Mouse (Mus musculus) olfactory bulb, adult 2 months (tissue): ENCODE results near the gene Rnf115.

Experiments used
- CTCF ChIP-seq: fragments of 200-500 bp; IDR thresholded peaks from 2 replicates; pipeline ENCODE4 v1.5.1; 2012; ENCODE audit warnings: low read depth, mild to moderate bottlenecking, low read length, moderate library complexity; ENCODE audit not compliant: insufficient read depth
- POLR2A ChIP-seq: fragments of 200-500 bp; IDR thresholded peaks from 2 replicates; pipeline ENCODE4 v1.6.1; 2012; ENCODE audit warnings: mild to moderate bottlenecking, low read depth, low read length, moderate library complexity; ENCODE audit not compliant: insufficient read depth

DNA sequence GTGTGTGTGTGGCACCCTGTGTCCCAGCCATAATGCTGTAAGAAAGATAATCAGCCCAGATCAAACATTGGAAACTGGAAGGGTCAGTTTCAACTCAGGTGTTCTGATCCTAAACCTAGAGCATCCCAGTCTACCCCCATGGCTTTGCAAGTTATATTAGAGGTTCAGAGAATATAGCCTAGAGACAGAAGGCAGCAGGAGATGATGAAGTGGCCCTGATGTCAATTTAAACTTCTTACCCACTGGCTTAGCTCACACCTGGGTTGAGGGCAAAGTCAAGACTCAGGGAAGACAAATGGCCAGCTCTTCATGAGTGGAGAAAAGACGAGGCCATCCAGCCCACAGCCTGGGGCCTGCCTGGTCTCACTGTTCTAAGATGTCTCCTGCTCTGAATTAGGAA lies 101.5 kb downstream of the Rnf115 start, which contains the start of the genes Pdzk1 and Cd160:
- TF ChIP-seq POLR2A (no peak), CTCF (no peak)
